Mouse (Mus musculus) brain, embryonic 14.5 days (tissue): ENCODE measurements at regions not wholly inside any gene's neighbourhood (a gene's known extent, or its start where the extent isn't known, plus 50 kb on each side); places are given as distances from the start of the nearest gene placed in this dataset.

Source experiments
- CTCF ChIP-seq: fragments of 200-500 bp; IDR thresholded peaks from 2 replicates; pipeline ENCODE4 v1.5.1; 2012; ENCODE audit warnings: inconsistent platforms, mild to moderate bottlenecking, moderate library complexity, borderline replicate concordance; ENCODE audit not compliant: insufficient read depth, insufficient read length; ENCODE audit errors: extremely low read depth
- POLR2A ChIP-seq: fragments of 200-500 bp; IDR thresholded peaks from 2 replicates; pipeline ENCODE4 v1.6.1; 2012; ENCODE audit warnings: mild to moderate bottlenecking, inconsistent platforms, borderline replicate concordance; ENCODE audit not compliant: poor library complexity, insufficient read depth, insufficient read length, severe bottlenecking; ENCODE audit errors: extremely low read depth

DNA sequence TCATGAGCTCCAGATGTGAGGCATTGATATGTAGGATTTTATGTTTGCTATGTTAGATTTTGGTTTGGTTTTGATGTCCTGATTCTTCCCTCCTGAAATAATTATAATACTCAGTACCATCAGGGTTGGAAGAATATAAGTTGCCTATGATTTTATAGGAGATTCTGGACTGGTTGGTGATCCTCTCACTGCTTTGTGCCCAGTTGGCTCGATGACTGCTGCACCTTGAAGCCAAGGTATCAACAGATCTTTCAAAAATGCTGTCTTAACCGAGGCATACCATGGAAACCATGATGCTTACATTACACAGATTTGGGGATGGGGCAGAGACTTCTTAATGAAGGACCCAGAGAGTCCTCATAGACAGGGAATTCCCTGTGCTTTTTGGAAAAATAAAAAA, 274.4 kb downstream of the Impad1 start:
- TF ChIP-seq CTCF (no peak), POLR2A (no peak)
